Mouse (Mus musculus): ENCODE measurements around the gene Adh1. TPM values are rescaled to one million over a fixed set of nuclear protein-coding genes. Genes with fewer than 3 reads are reported as not detected.

Adh1 gene
- polyA plus RNA-seq, 1 experiment = 256 TPM

- no peak for TF ChIP-seq POLR2A (IDR thresholded peaks at IDR 0.05; ENCODE audit: low read depth, low read length)
- no peak for TF ChIP-seq CTCF (conservative IDR thresholded peaks at IDR 0.05; ENCODE audit: insufficient read depth, insufficient read length, low read depth, low read length)
Measured at GRCm38 (mm10) chr3:138282556-138282955, 21.8 kb downstream of the Adh1 start.

GRCm38 (mm10) chr3:138283831-138284230, 23.0 kb downstream of the Adh1 start:
- H3K4me1 ChIP-seq (ENCODE audit: control insufficient read depth, insufficient read depth, low read length) = peaks cover 9% of the 10 kb centered on the region; the same call in 1 of the 2 replicates
- no peak overlapping the region for H3K27ac ChIP-seq (ENCODE audit: insufficient read depth, low read depth, low read length)
- peaks cover 6% of the 10 kb centered on the region for H3K36me3 ChIP-seq (ENCODE audit: control insufficient read depth, insufficient read depth, low read length)
- WGBS = 100% methylated on average over 1 of the region's 1 CpGs
- H3K27me3 ChIP-seq (replicated peaks; ENCODE audit: control insufficient read depth, insufficient read depth, low read length) = no peaks in the 10 kb centered on the region
- no peak for DNase-seq
- TF ChIP-seq CTCF (conservative IDR thresholded peaks at IDR 0.05; ENCODE audit: insufficient read depth, insufficient read length, low read depth, low read length) = no peak
- no peak for TF ChIP-seq POLR2A (IDR thresholded peaks at IDR 0.05; ENCODE audit: low read depth, low read length)
- no peak overlapping the region for H3K4me3 ChIP-seq (ENCODE audit: insufficient read depth, low read depth, low read length)

More at GRCm38 (mm10) chr3:138282556-138282955, 21.8 kb downstream of the Adh1 start:
- H3K27me3 ChIP-seq (replicated peaks; ENCODE audit: control insufficient read depth, insufficient read depth, low read length) = no peaks in the 10 kb centered on the region
- H3K27ac ChIP-seq (ENCODE audit: insufficient read depth, low read depth, low read length) = no peak overlapping the region
- DNase-seq = no peak
- peaks cover 9% of the 10 kb centered on the region; the same call in 1 of the 2 replicates for H3K4me1 ChIP-seq (ENCODE audit: control insufficient read depth, insufficient read depth, low read length)
- peaks cover 2% of the 10 kb centered on the region for H3K36me3 ChIP-seq (ENCODE audit: control insufficient read depth, insufficient read depth, low read length)
- 90% methylated on average over 9 of the region's 9 CpGs for WGBS
- no peak overlapping the region for H3K4me3 ChIP-seq (ENCODE audit: insufficient read depth, low read depth, low read length)

GRCm38 (mm10) chr3:138285986-138286385, 25.2 kb downstream of the Adh1 start:
- no peak overlapping the region for H3K4me3 ChIP-seq (ENCODE audit: insufficient read depth, low read depth, low read length)

GRCm38 (mm10) chr3:138287686-138288085, 26.9 kb downstream of the Adh1 start:
- no peaks in the 10 kb centered on the region for H3K27me3 ChIP-seq (replicated peaks; ENCODE audit: control insufficient read depth, insufficient read depth, low read length)
- peaks cover 12% of the 10 kb centered on the region; the same call in 1 of the 2 replicates for H3K4me1 ChIP-seq (ENCODE audit: control insufficient read depth, insufficient read depth, low read length)
- 91% methylated on average over 4 of the region's 4 CpGs for WGBS
- no peak overlapping the region for H3K27ac ChIP-seq (ENCODE audit: insufficient read depth, low read depth, low read length)
- TF ChIP-seq POLR2A (IDR thresholded peaks at IDR 0.05; ENCODE audit: low read depth, low read length) (no peak), CTCF (conservative IDR thresholded peaks at IDR 0.05; ENCODE audit: insufficient read depth, insufficient read length, low read depth, low read length) (no peak)
- H3K4me3 ChIP-seq (ENCODE audit: insufficient read depth, low read depth, low read length) = no peak overlapping the region
- H3K36me3 ChIP-seq (ENCODE audit: control insufficient read depth, insufficient read depth, low read length) = peaks cover 8% of the 10 kb centered on the region; the same call in 1 of the 2 replicates
- no peak for DNase-seq

More at GRCm38 (mm10) chr3:138285986-138286385, 25.2 kb downstream of the Adh1 start:
- TF ChIP-seq POLR2A (IDR thresholded peaks at IDR 0.05; ENCODE audit: low read depth, low read length) (no peak), CTCF (conservative IDR thresholded peaks at IDR 0.05; ENCODE audit: insufficient read depth, insufficient read length, low read depth, low read length) (no peak)
- WGBS = 58% methylated on average over 7 of the region's 7 CpGs
- Histone ChIP-seq H3K4me1 (ENCODE audit: control insufficient read depth, insufficient read depth, low read length) (peaks cover 10% of the 10 kb centered on the region; the same call in 1 of the 2 replicates), H3K27me3 (replicated peaks; ENCODE audit: control insufficient read depth, insufficient read depth, low read length) (no peaks in the 10 kb centered on the region), H3K36me3 (ENCODE audit: control insufficient read depth, insufficient read depth, low read length) (peaks cover 8% of the 10 kb centered on the region), H3K27ac (ENCODE audit: insufficient read depth, low read depth, low read length) (no peak overlapping the region)
- peak; percentile 63 for DNase-seq

GRCm38 (mm10) chr3:138290672-138291071, 29.9 kb downstream of the Adh1 start:
- Histone ChIP-seq H3K27me3 (replicated peaks; ENCODE audit: control insufficient read depth, insufficient read depth, low read length) (no peaks in the 10 kb centered on the region), H3K36me3 (ENCODE audit: control insufficient read depth, insufficient read depth, low read length) (peaks cover 8% of the 10 kb centered on the region; the same call in 1 of the 2 replicates), H3K4me1 (ENCODE audit: control insufficient read depth, insufficient read depth, low read length) (peaks cover 9% of the 10 kb centered on the region; the same call in 1 of the 2 replicates), H3K27ac (ENCODE audit: insufficient read depth, low read depth, low read length) (no peak overlapping the region), H3K4me3 (ENCODE audit: insufficient read depth, low read depth, low read length) (no peak overlapping the region)
- TF ChIP-seq POLR2A (IDR thresholded peaks at IDR 0.05; ENCODE audit: low read depth, low read length) (no peak), CTCF (conservative IDR thresholded peaks at IDR 0.05; ENCODE audit: insufficient read depth, insufficient read length, low read depth, low read length) (no peak)
- WGBS = 36% methylated on average over 2 of the region's 2 CpGs
- DNase-seq = peak; percentile 71

- 67% methylated on average over 4 of the region's 4 CpGs for WGBS
- H3K4me3 ChIP-seq (ENCODE audit: insufficient read depth, low read depth, low read length) = no peak overlapping the region
- peaks cover 8% of the 10 kb centered on the region; the same call in 1 of the 2 replicates for H3K36me3 ChIP-seq (ENCODE audit: control insufficient read depth, insufficient read depth, low read length)
- no peak for DNase-seq
- TF ChIP-seq POLR2A (IDR thresholded peaks at IDR 0.05; ENCODE audit: low read depth, low read length) = no peak
- TF ChIP-seq CTCF (conservative IDR thresholded peaks at IDR 0.05; ENCODE audit: insufficient read depth, insufficient read length, low read depth, low read length) = no peak
- no peak overlapping the region for H3K27ac ChIP-seq (ENCODE audit: insufficient read depth, low read depth, low read length)
- peaks cover 5% of the 10 kb centered on the region; the same call in 1 of the 2 replicates for H3K4me1 ChIP-seq (ENCODE audit: control insufficient read depth, insufficient read depth, low read length)
- no peaks in the 10 kb centered on the region for H3K27me3 ChIP-seq (replicated peaks; ENCODE audit: control insufficient read depth, insufficient read depth, low read length)
Measured at GRCm38 (mm10) chr3:138291529-138292117, 30.8 kb downstream of the Adh1 start.

- no peak overlapping the region for H3K27ac ChIP-seq (ENCODE audit: insufficient read depth, low read depth, low read length)
- DNase-seq = peak; percentile 39
- WGBS = 76% methylated on average over 7 of the region's 7 CpGs
- no peak overlapping the region for H3K4me3 ChIP-seq (ENCODE audit: insufficient read depth, low read depth, low read length)
- H3K36me3 ChIP-seq (ENCODE audit: control insufficient read depth, insufficient read depth, low read length) = peaks cover 2% of the 10 kb centered on the region; the same call in 1 of the 2 replicates
- no peaks in the 10 kb centered on the region for H3K27me3 ChIP-seq (replicated peaks; ENCODE audit: control insufficient read depth, insufficient read depth, low read length)
- H3K4me1 ChIP-seq (ENCODE audit: control insufficient read depth, insufficient read depth, low read length) = peaks cover 5% of the 10 kb centered on the region; the same call in 1 of the 2 replicates
- TF ChIP-seq POLR2A (IDR thresholded peaks at IDR 0.05; ENCODE audit: low read depth, low read length) (no peak), CTCF (conservative IDR thresholded peaks at IDR 0.05; ENCODE audit: insufficient read depth, insufficient read length, low read depth, low read length) (no peak)
Measured at GRCm38 (mm10) chr3:138293298-138293895, 32.6 kb downstream of the Adh1 start.

Measured in kidney, adult 2 months (tissue).